Mouse (Mus musculus) adrenal gland, postnatal 0 days (tissue): ENCODE results near the gene Cyb5r4. TPM values are rescaled to one million over a fixed set of nuclear protein-coding genes. Genes with fewer than 3 reads are reported as not detected.

Experiments used
- polyA plus RNA-seq: library from polyadenylated mRNA; unstranded; fragments of >200 nt; fragmentation: Nextera tagmentation; extraction: Ambion mirVana; gene quantifications from 2 replicates; pipeline ENCODE4 v1.2.1, GENCODE M21; 2015

Gene Cyb5r4
- polyA plus RNA-seq: 50.0 and 75.4 TPM in 2 replicates

DNA sequence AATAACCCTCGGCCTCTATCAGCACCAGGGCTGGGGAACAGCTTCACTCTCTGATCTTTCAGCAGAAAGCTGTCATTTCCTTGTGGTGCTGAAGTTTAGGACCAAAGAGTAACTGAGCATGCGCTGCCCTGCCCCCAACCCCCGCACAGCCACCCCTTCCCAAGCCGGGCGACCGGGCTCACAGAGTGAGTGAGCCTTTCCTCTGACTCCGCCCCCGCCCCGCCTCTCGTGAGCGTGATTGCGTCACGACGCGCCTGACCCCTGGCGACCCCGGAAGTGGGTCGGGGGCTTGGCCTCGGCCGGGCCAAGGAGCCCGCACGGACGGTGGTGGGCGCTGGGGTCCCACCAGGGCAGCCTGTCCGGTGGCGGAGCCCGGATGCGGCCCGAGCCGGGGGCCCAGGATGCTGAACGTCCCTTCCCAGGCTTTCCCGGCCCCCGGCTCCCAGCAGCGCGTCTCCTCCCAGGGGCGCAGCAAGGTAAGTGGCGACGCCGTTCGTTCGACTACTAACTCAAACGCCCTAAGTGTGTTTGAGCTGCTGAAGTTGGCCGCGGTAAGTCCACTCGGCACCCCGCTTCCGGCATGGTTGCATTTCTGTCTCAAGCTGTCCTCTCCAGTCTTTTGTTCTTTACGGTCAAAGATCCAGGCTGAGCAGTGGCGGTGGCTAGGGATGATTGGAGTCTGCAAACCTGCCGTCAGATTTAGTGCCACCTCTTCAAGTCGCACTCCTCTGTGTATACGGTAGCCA, at the start of gene Cyb5r4:
Cyb5r4 (plus strand) TSS at position 237 of the 746 bp plus-strand sequence.

DNA sequence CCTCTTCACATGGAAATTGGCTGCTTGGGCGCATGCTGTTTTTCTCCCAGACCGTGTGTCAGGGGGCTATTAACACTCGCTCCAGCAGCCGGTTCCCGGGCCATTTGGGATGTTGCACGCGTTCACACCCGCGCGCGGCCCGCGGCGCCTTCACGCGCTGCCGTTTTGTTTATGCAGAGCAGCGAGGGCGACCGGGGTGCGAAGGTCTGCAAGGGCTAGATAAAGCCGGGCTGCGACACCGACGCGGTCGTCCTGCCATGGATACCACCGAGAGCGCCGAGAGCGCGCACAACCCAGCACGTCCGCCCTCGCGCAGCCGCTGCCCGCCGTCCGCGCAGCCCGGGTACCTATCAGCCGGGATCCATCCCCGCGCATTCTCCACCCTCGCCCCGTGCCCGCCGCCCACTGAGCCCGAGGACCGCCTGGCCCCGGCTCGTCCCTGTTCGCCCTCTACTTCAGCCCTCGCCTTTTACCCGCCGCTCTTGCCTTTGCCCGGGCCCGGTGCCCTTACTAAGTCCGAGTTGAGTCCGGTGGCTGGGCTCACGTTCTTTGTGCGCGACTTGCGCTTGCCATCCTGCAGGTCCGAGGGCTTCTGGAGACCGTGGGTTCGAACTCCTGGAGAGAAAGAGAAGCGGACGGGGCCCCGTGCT, 6.4 kb upstream of the Cyb5r4 start, which contains the start of gene Ripply2:
Ripply2 (plus strand) TSS at position 250 of the 650 bp plus-strand sequence.

Other genes starting within 250 kb of the Cyb5r4 start
- 23.2 and 28.8 TPM in 2 replicates for gene Snap91, start 141.4 kb upstream of the Cyb5r4 start, polyA plus RNA-seq
- gene Ripply2, start 6.5 kb upstream of the Cyb5r4 start, polyA plus RNA-seq: 4.1 and 5.7 TPM in 2 replicates
- gene Mrap2, start 122.3 kb downstream of the Cyb5r4 start, polyA plus RNA-seq: 0.80 and 1.4 TPM in 2 replicates
- gene Cep162, start 233.5 kb downstream of the Cyb5r4 start, polyA plus RNA-seq: 2.1 and 4.0 TPM in 2 replicates